Mouse (Mus musculus) forebrain, embryonic 14.5 days (tissue): ENCODE results near the gene Fosl1. TPM values are rescaled to one million over a fixed set of nuclear protein-coding genes. Genes with fewer than 3 reads are reported as not detected.
"Not testable (repeated sequence)": the region's sequence is repeated elsewhere in the genome, so short reads cannot be mapped to it uniquely, and the experiment has no call there.

Experiments
- ATAC-seq: fragments of 200-750 bp; cut with Nextera tagmentation; 2 replicates; pipeline ENCODE4 v1.8.0; 2017; ENCODE audit warnings: mild to moderate bottlenecking, moderate library complexity
- DNase-seq: peaks from one replicate; pipeline ENCODE4 v3.0.0-alpha.2; 2015; ENCODE audit warnings: low spot score
- H3K27ac ChIP-seq: fragments of 300-500 bp; sonication (generic); 2 replicates; pipeline ENCODE4 v1.5.1; 2014; ENCODE audit warnings: low read depth, mild to moderate bottlenecking, control low read depth, low read length, moderate library complexity
- H3K27me3 ChIP-seq: fragments of 300-500 bp; sonication (generic); replicated peaks from 2 replicates; pipeline ENCODE4 v1.6.1; 2014; ENCODE audit warnings: low read length, control low read depth, mixed read lengths; ENCODE audit not compliant: control insufficient read depth, insufficient read depth
- H3K36me3 ChIP-seq: fragments of 300-500 bp; sonication (generic); 2 replicates; pipeline ENCODE4 v1.6.1; 2014; ENCODE audit warnings: low read length, control low read depth; ENCODE audit not compliant: control insufficient read depth, insufficient read depth
- H3K4me1 ChIP-seq: fragments of 300-500 bp; sonication (generic); 2 replicates; pipeline ENCODE4 v1.6.1; 2014; ENCODE audit warnings: antibody characterized with exemption, low read length, control low read depth; ENCODE audit not compliant: control insufficient read depth, insufficient read depth
- H3K4me2 ChIP-seq: fragments of 300-500 bp; sonication (generic); 2 replicates; pipeline ENCODE4 v1.6.1; 2014; ENCODE audit warnings: mild to moderate bottlenecking, control low read depth, low read length
- H3K4me3 ChIP-seq: fragments of 300-500 bp; sonication (generic); 2 replicates; pipeline ENCODE4 v1.5.1; 2014; ENCODE audit warnings: low read depth, low read length, control low read depth
- H3K9ac ChIP-seq: fragments of 300-500 bp; sonication (generic); 2 replicates; pipeline ENCODE4 v1.6.1; 2014; ENCODE audit warnings: mild to moderate bottlenecking, low read length, control low read depth, moderate library complexity
- H3K9me3 ChIP-seq: fragments of 300-500 bp; sonication (generic); replicated peaks from 2 replicates; pipeline ENCODE4 v1.6.1; 2016; ENCODE audit warnings: low read length, control low read depth, mixed read lengths; ENCODE audit not compliant: control insufficient read depth
- WGBS: fragments of 180-500 bp; shearing (Covaris S2); extraction: QIAGEN DNeasy Blood & Tissue Kit; methylation state at CpG from one replicate; pipeline ENCODE4 v1.1.7; 2014; 5-methylcytosine and 5-hydroxymethylcytosine counted together
- polyA plus RNA-seq: library from polyadenylated mRNA; unstranded; fragments of >200 nt; fragmentation: Nextera tagmentation; extraction: Ambion mirVana; gene quantifications from 2 replicates; pipeline ENCODE4 v1.2.1, GENCODE M21; 2014

Gene Fosl1
- not detected in 2 replicates for polyA plus RNA-seq

- DNase-seq (peak; percentile 67), ATAC-seq (peak; percentile 75)
- Histone ChIP-seq H3K4me2 (peak within 1 kb of the TSS; percentile 94), H3K9me3 (no peaks in the 10 kb centered on the region), H3K9ac (peak within 1 kb of the TSS; percentile 58), H3K4me1 (peaks cover 2% of the 10 kb centered on the region; the same call in 1 of the 2 replicates), H3K36me3 (no peaks in the 10 kb centered on the region), H3K27me3 (peaks cover 34% of the 10 kb centered on the region), H3K4me3 (peak within 1 kb of the TSS; percentile 48), H3K27ac (no peak within 1 kb of the TSS)
- WGBS: under 1% methylated on average over 70 of the region's 70 CpGs
Measured at GRCm38 (mm10) chr19:5447515-5448353, at the start of gene Fosl1. Gene Fosl1 (plus strand): TSS chr19:5447547.

GRCm38 (mm10) chr19:5401073-5401472, 46.3 kb upstream of the Fosl1 start:
- H3K4me3 ChIP-seq, H3K27me3 ChIP-seq, H3K27ac ChIP-seq, H3K9me3 ChIP-seq, DNase-seq, H3K4me2 ChIP-seq, H3K4me1 ChIP-seq, ATAC-seq, H3K9ac ChIP-seq, H3K36me3 ChIP-seq: not testable (repeated sequence)
- 74% methylated on average over 4 of the region's 4 CpGs for WGBS

- Histone ChIP-seq H3K27ac (no peak within 1 kb of the TSS), H3K9me3 (no peaks in the 10 kb centered on the region), H3K4me2 (no peak within 1 kb of the TSS), H3K4me3 (no peak within 1 kb of the TSS), H3K36me3 (no peaks in the 10 kb centered on the region), H3K4me1 (no peaks in the 10 kb centered on the region; the same call in 1 of the 2 replicates), H3K9ac (no peak within 1 kb of the TSS), H3K27me3 (no peaks in the 10 kb centered on the region)
- DNase-seq (no peak), ATAC-seq (no peak)
- WGBS: 84% methylated on average over 8 of the region's 8 CpGs
Measured at GRCm38 (mm10) chr19:5402293-5402692, 45.1 kb upstream of the Fosl1 start, which contains the start of gene Tsga10ip. Gene Tsga10ip (minus strand): TSS chr19:5402526.

GRCm38 (mm10) chr19:5405924-5406323, 41.4 kb upstream of the Fosl1 start:
- H3K27ac ChIP-seq: no peak overlapping the region

GRCm38 (mm10) chr19:5406531-5407126, 40.7 kb upstream of the Fosl1 start:
- H3K27ac ChIP-seq: peak overlapping the region; percentile 79

More at GRCm38 (mm10) chr19:5405924-5406323, 41.4 kb upstream of the Fosl1 start:
- H3K36me3 ChIP-seq: no peaks in the 10 kb centered on the region
- peak overlapping the region; percentile 28 for H3K4me3 ChIP-seq
- DNase-seq (peak; percentile 27), ATAC-seq (no peak)
- H3K27me3 ChIP-seq: no peaks in the 10 kb centered on the region
- 31% methylated on average over 7 of the region's 7 CpGs for WGBS
- peak overlapping the region; percentile 57 for H3K9ac ChIP-seq
- H3K9me3 ChIP-seq: no peaks in the 10 kb centered on the region
- H3K4me2 ChIP-seq: peak overlapping the region; percentile 55
- no peaks in the 10 kb centered on the region; the same call in 1 of the 2 replicates for H3K4me1 ChIP-seq

GRCm38 (mm10) chr19:5407133-5407532, 40.2 kb upstream of the Fosl1 start:
- Histone ChIP-seq H3K4me2 (peak overlapping the region; percentile 61), H3K9ac (peak overlapping the region; percentile 70), H3K9me3 (no peaks in the 10 kb centered on the region), H3K27me3 (no peaks in the 10 kb centered on the region), H3K4me3 (peak overlapping the region; percentile 44), H3K36me3 (no peaks in the 10 kb centered on the region), H3K27ac (peak overlapping the region; percentile 79), H3K4me1 (no peaks in the 10 kb centered on the region; the same call in 1 of the 2 replicates)
- 13% methylated on average over 7 of the region's 7 CpGs for WGBS
- DNase-seq: peak; percentile 78
- ATAC-seq: peak; percentile 65

More at GRCm38 (mm10) chr19:5406531-5407126, 40.7 kb upstream of the Fosl1 start:
- Histone ChIP-seq H3K9ac (peak overlapping the region; percentile 70), H3K4me2 (peak overlapping the region; percentile 61), H3K4me3 (peak overlapping the region; percentile 44)
- peak; percentile 56 for DNase-seq
- H3K4me1 ChIP-seq, H3K9me3 ChIP-seq, H3K27me3 ChIP-seq, H3K36me3 ChIP-seq: not testable (repeated sequence)
- peak; percentile 86 for ATAC-seq
- WGBS: 18% methylated on average over 20 of the region's 25 CpGs

GRCm38 (mm10) chr19:5408057-5409001, 39.0 kb upstream of the Fosl1 start:
- Histone ChIP-seq H3K9ac (no peak overlapping the region), H3K4me3 (no peak overlapping the region), H3K9me3 (no peaks in the 10 kb centered on the region), H3K27me3 (no peaks in the 10 kb centered on the region), H3K4me2 (peak overlapping the region; percentile 61; the same call in 1 of the 2 replicates), H3K27ac (no peak overlapping the region), H3K4me1 (no peaks in the 10 kb centered on the region; the same call in 1 of the 2 replicates), H3K36me3 (no peaks in the 10 kb centered on the region)
- ATAC-seq (no peak), DNase-seq (no peak)
- WGBS: 89% methylated on average over 13 of the region's 13 CpGs

GRCm38 (mm10) chr19:5409068-5409467, 38.3 kb upstream of the Fosl1 start:
- no peak overlapping the region for H3K4me3 ChIP-seq
- no peak overlapping the region for H3K27ac ChIP-seq
- 80% methylated on average over 5 of the region's 5 CpGs for WGBS
- no peaks in the 10 kb centered on the region for H3K9me3 ChIP-seq
- H3K4me2 ChIP-seq: no peak overlapping the region
- H3K9ac ChIP-seq: no peak overlapping the region
- no peaks in the 10 kb centered on the region; the same call in 1 of the 2 replicates for H3K4me1 ChIP-seq
- DNase-seq: peak; percentile 16
- H3K36me3 ChIP-seq: no peaks in the 10 kb centered on the region
- no peaks in the 10 kb centered on the region for H3K27me3 ChIP-seq
- ATAC-seq: no peak
